Mouse (Mus musculus) CH12.LX (cell line): ENCODE measurements around the gene Stac. TPM values are rescaled to one million over a fixed set of nuclear protein-coding genes. Genes with fewer than 3 reads are reported as not detected.

Source experiments
- DNase-seq: peaks from one replicate; pipeline ENCODE4 v3.0.0-alpha.2; 2013; ENCODE audit errors: extremely low read depth
- H3K27ac ChIP-seq: 2 replicates; pipeline ENCODE4 v1.5.1; 2012; ENCODE audit warnings: low read depth, mild to moderate bottlenecking, control low read depth, moderate library complexity; ENCODE audit not compliant: insufficient read depth
- H3K27me3 ChIP-seq: replicated peaks from 2 replicates; pipeline ENCODE3; 2012; ENCODE audit warnings: inconsistent platforms
- H3K36me3 ChIP-seq, 2 experiments: replicated peaks in 1 of 2; 2 replicates each; pipeline versions ENCODE3 to v1.6.1; 2012; ENCODE audit warnings: inconsistent platforms in 1 of 2, low read length in 1 of 2, mild to moderate bottlenecking in 1 of 2, mixed read lengths in 1 of 2, moderate library complexity in 1 of 2; ENCODE audit not compliant: control insufficient read depth in 1 of 2, insufficient read depth in 1 of 2
- H3K4me1 ChIP-seq, 2 experiments: 2 replicates each; pipeline ENCODE4 v1.6.1; 2012; ENCODE audit warnings: inconsistent platforms in 1 of 2, moderate library complexity in 1 of 2; ENCODE audit not compliant: insufficient read depth in 2 of 2, control insufficient read depth in 1 of 2
- H3K4me2 ChIP-seq: 2 replicates; pipeline ENCODE4 v1.6.1; 2012; ENCODE audit warnings: low read depth, mild to moderate bottlenecking, control low read depth; ENCODE audit not compliant: poor library complexity, insufficient read depth, severe bottlenecking
- H3K4me3 ChIP-seq, 3 experiments: fragments of 150-350 bp in 1 of 3; sonication (generic) in 1 of 3; replicated peaks in 1 of 3; 2 replicates each; pipeline versions ENCODE3 to v1.5.1; 2011 to 2012; ENCODE audit warnings: low read depth in 2 of 3, low read length in 2 of 3, mild to moderate bottlenecking in 2 of 3, moderate library complexity in 2 of 3, control low read depth in 1 of 3, improper control_type of control experiment in 1 of 3, inconsistent platforms in 1 of 3, mixed read lengths in 1 of 3; ENCODE audit not compliant: poor library complexity in 1 of 3
- H3K79me2 ChIP-seq: replicated peaks from 2 replicates; pipeline ENCODE4 v1.6.1; 2012; ENCODE audit warnings: mild to moderate bottlenecking, moderate library complexity; ENCODE audit not compliant: control insufficient read depth, poor library complexity, insufficient read depth, severe bottlenecking; ENCODE audit errors: extremely low read depth
- H3K9ac ChIP-seq: 2 replicates; pipeline ENCODE4 v1.6.1; 2012; ENCODE audit warnings: low read depth, mild to moderate bottlenecking, control low read depth, moderate library complexity; ENCODE audit not compliant: insufficient read depth
- H3K9me3 ChIP-seq: replicated peaks from 2 replicates; pipeline ENCODE3; 2012; ENCODE audit warnings: low read length, inconsistent platforms, mixed read lengths
- CHD1 ChIP-seq: IDR thresholded peaks from 2 replicates; pipeline ENCODE4 v1.6.1; 2012; ENCODE audit warnings: low read depth, low read length, improper control_type of control experiment, inconsistent platforms
- CHD2 ChIP-seq: IDR thresholded peaks from 2 replicates; pipeline ENCODE4 v1.6.1; 2011; ENCODE audit warnings: low read length, improper control_type of control experiment
- CTCF ChIP-seq, 2 experiments: IDR thresholded peaks in 1 of 2; conservative IDR thresholded peaks in 1 of 2; 2 replicates each; pipeline ENCODE4 v1.5.1; 2011 to 2012; ENCODE audit warnings: low read depth in 2 of 2, low read length in 2 of 2, improper control_type of control experiment in 1 of 2, inconsistent platforms in 1 of 2, mild to moderate bottlenecking in 1 of 2, moderate library complexity in 1 of 2
- E2F4 ChIP-seq: IDR thresholded peaks from 2 replicates; pipeline ENCODE4 v1.6.1; 2011; ENCODE audit warnings: low read depth, low read length, improper control_type of control experiment; ENCODE audit not compliant: insufficient replicate concordance
- ETS1 ChIP-seq: conservative IDR thresholded peaks from 2 replicates; pipeline ENCODE4 v1.6.1; 2012; ENCODE audit warnings: low read depth, mild to moderate bottlenecking, inconsistent platforms, low read length, improper control_type of control experiment, moderate library complexity
- GABPA ChIP-seq: IDR thresholded peaks from 2 replicates; pipeline ENCODE4 v1.6.1; 2012; ENCODE audit warnings: low read depth, low read length, improper control_type of control experiment, inconsistent platforms; ENCODE audit not compliant: insufficient replicate concordance
- IRF4 ChIP-seq: IDR thresholded peaks from 2 replicates; pipeline ENCODE4 v1.6.1; 2014; ENCODE audit warnings: low read depth, mild to moderate bottlenecking, inconsistent platforms, low read length, improper control_type of control experiment
- JUN ChIP-seq: IDR thresholded peaks from 2 replicates; pipeline ENCODE4 v1.6.1; 2011; ENCODE audit warnings: low read depth, mild to moderate bottlenecking, low read length, improper control_type of control experiment, moderate library complexity; ENCODE audit not compliant: insufficient read depth
- JUND ChIP-seq: conservative IDR thresholded peaks from 2 replicates; pipeline ENCODE4 v1.6.1; 2011; ENCODE audit warnings: low read depth, low read length, improper control_type of control experiment
- KAT2A ChIP-seq: IDR thresholded peaks from 2 replicates; pipeline ENCODE4 v1.6.1; 2012; ENCODE audit warnings: low read length, improper control_type of control experiment, inconsistent platforms; ENCODE audit not compliant: insufficient replicate concordance
- MAFK ChIP-seq: IDR thresholded peaks from 2 replicates; pipeline ENCODE4 v1.6.1; 2011; ENCODE audit warnings: low read length, improper control_type of control experiment; ENCODE audit not compliant: insufficient replicate concordance
- MEF2A ChIP-seq: IDR thresholded peaks from 2 replicates; pipeline ENCODE4 v1.6.1; 2014; ENCODE audit warnings: low read depth, mild to moderate bottlenecking, inconsistent platforms, low read length, improper control_type of control experiment, borderline replicate concordance
- MYC ChIP-seq: IDR thresholded peaks from 2 replicates; pipeline ENCODE4 v1.6.1; 2011; ENCODE audit warnings: low read depth, mild to moderate bottlenecking, improper control_type of control experiment, low read length
- NELFE ChIP-seq: IDR thresholded peaks from 2 replicates; pipeline ENCODE4 v1.6.1; 2011; ENCODE audit warnings: low read depth, low read length, improper control_type of control experiment
- PAX5 ChIP-seq: IDR thresholded peaks from 2 replicates; pipeline ENCODE4 v1.6.1; 2012; ENCODE audit warnings: low read length, inconsistent platforms, mixed read lengths
- POLR2AphosphoS2 ChIP-seq: IDR thresholded peaks from 2 replicates; pipeline ENCODE4 v1.6.1; 2011; ENCODE audit warnings: low read depth, low read length, improper control_type of control experiment
- RCOR1 ChIP-seq: conservative IDR thresholded peaks from 2 replicates; pipeline ENCODE4 v1.6.1; 2012; ENCODE audit warnings: low read depth, mild to moderate bottlenecking, inconsistent platforms, low read length, improper control_type of control experiment
- SIN3A ChIP-seq: IDR thresholded peaks from 2 replicates; pipeline ENCODE4 v1.6.1; 2012; ENCODE audit warnings: low read length, improper control_type of control experiment, inconsistent platforms
- SMC3 ChIP-seq: IDR thresholded peaks from 2 replicates; pipeline ENCODE4 v1.6.1; 2011; ENCODE audit warnings: low read depth, low read length, improper control_type of control experiment
- TCF12 ChIP-seq: IDR thresholded peaks from 2 replicates; pipeline ENCODE4 v1.6.1; 2014; ENCODE audit warnings: low read depth, mild to moderate bottlenecking, inconsistent platforms, low read length, improper control_type of control experiment
- UBTF ChIP-seq: IDR thresholded peaks from 2 replicates; pipeline ENCODE4 v1.6.1; 2012; ENCODE audit warnings: low read depth, mild to moderate bottlenecking, inconsistent platforms, low read length, improper control_type of control experiment, moderate library complexity
- USF1 ChIP-seq: IDR thresholded peaks from 2 replicates; pipeline ENCODE4 v1.6.1; 2014; ENCODE audit warnings: low read depth, mild to moderate bottlenecking, inconsistent platforms, low read length, improper control_type of control experiment
- ZC3H11A ChIP-seq: IDR thresholded peaks from 2 replicates; pipeline ENCODE4 v1.6.1; 2012; ENCODE audit warnings: low read depth, mild to moderate bottlenecking, inconsistent platforms, low read length, improper control_type of control experiment
- ZKSCAN1 ChIP-seq: IDR thresholded peaks from 2 replicates; pipeline ENCODE4 v1.6.1; 2012; ENCODE audit warnings: low read depth, inconsistent platforms, low read length, improper control_type of control experiment, borderline replicate concordance
- ZNF384 ChIP-seq: IDR thresholded peaks from 2 replicates; pipeline ENCODE4 v1.6.1; 2012; ENCODE audit warnings: low read depth, low read length, improper control_type of control experiment, inconsistent platforms
- dilution Hi-C: fragments of 300-500 bp; cut with MboI; formaldehyde crosslinking; loops from 2 replicates; pipeline ENCODE4 v1.14.3; 2020; ENCODE audit warnings: low sequenced_read_pairs; ENCODE audit not compliant: extremely low pct_unique_long_range_greater_than_20kb, extremely low pct_ligation_motif_present
- in situ Hi-C: fragments of 300-500 bp; cut with MboI; formaldehyde crosslinking; loops from 3 replicates; pipeline ENCODE4 v1.14.3; 2019; ENCODE audit warnings: low sequenced_read_pairs, low pct_ligation_motif_present, low pct_unique_long_range_greater_than_20kb, mixed read lengths
- polyA plus RNA-seq: library from polyadenylated mRNA; unstranded; fragments of >175 nt; gene quantifications from 2 replicates; pipeline ENCODE4 v1.2.1, GENCODE M21; 2012; ENCODE audit warnings: low read depth; ENCODE audit not compliant: insufficient read length
- total RNA-seq, 2 experiments: library from RNA; depleted of rRNA; stranded (reverse); fragments of 300-350 nt in 1 of 2; fragments of >200 nt in 1 of 2; gene quantifications; 2 replicates each; pipeline ENCODE4 v1.2.3; 2012 to 2014

Stac gene
- total and polyA plus RNA-seq, 3 experiments = not detected

DNA sequence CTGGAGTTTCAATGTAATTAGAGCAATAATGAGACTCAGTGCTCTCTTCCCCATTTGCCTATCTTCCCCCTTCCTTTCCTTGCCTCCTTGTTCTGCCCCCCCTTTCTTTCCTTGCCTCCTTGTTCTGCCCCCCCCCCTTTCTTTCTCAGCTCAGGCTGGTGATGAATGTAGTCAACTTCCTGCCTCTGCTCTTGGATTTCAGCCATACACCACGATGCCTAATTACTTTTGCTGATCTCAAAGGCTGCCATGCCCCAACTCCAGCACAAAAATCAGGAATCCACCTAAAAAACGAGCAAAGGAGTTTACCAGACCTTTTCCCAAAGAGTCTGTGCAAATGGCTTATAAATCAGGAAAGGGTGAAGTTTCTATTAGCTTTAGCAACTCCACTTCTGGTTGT, 10.6 kb downstream of the Stac start:
- Histone ChIP-seq H3K9me3 (peaks cover 54% of the 10 kb centered on the region), H3K4me3 (no peak overlapping the region), H3K4me1 (no peaks in the 10 kb centered on the region), H3K36me3 (no peaks in the 10 kb centered on the region), H3K27ac (no peak overlapping the region), H3K27me3 (no peaks in the 10 kb centered on the region), H3K9ac (no peak overlapping the region), H3K79me2 (no peaks in the 10 kb centered on the region), H3K4me2 (no peak overlapping the region)
- no peak for DNase-seq
- in situ Hi-C loops (no loop called here), dilution Hi-C loops (no loop called here)
- TF ChIP-seq ZKSCAN1 (no peak), JUND (no peak), UBTF (no peak), USF1 (no peak), SIN3A (no peak), ZC3H11A (no peak), ETS1 (no peak), POLR2AphosphoS2 (no peak), JUN (no peak), E2F4 (no peak), NELFE (no peak), PAX5 (no peak), GABPA (no peak), IRF4 (no peak), SMC3 (no peak), ZNF384 (no peak), MAFK (no peak), TCF12 (no peak), KAT2A (no peak)

DNA sequence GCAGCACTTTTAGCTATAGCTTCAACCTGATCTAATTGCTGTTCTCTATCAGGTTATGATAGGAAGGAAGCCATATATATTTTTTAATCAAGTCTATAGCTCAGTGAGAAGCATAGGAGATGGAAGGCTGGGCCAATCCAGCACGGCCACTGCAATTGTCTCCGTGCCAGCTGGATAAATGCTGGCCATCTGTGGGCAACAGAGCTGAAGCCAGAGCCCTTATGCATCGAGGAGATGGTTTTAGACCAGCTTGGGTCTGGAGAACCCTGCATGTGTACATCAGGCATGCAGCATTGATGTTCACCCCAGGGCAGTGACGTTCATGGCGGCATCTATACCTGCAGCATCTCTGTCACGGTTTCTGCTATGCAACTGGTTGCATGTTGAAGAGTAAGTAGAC, 20.3 kb downstream of the Stac start:
- TF ChIP-seq ZNF384 = no peak
- TF ChIP-seq CTCF (conservative IDR thresholded peaks at IDR 0.05 in 1 of 2, IDR thresholded peaks at IDR 0.05 in 1 of 2; ENCODE audit: low read depth in 2 of 2, low read length in 2 of 2) = no peak
- TF ChIP-seq CHD1 = no peak
- no peak for TF ChIP-seq MAFK
- TF ChIP-seq MYC = no peak
- TF ChIP-seq ZC3H11A = no peak
- TF ChIP-seq KAT2A = no peak
- TF ChIP-seq PAX5 = no peak
- TF ChIP-seq USF1 = no peak
- TF ChIP-seq MEF2A = no peak
- no peak for TF ChIP-seq RCOR1
- TF ChIP-seq UBTF = no peak
- no peak for TF ChIP-seq E2F4
- TF ChIP-seq CHD2 = no peak
- TF ChIP-seq SIN3A = no peak
- TF ChIP-seq, all 38 proteins: peak for 0
- no peak overlapping the region for H3K4me2 ChIP-seq
- no peak for DNase-seq
- H3K36me3 ChIP-seq = no peaks in the 10 kb centered on the region
- no peak overlapping the region for H3K27ac ChIP-seq
- dilution Hi-C loops = no loop called here
- no peak overlapping the region for H3K4me3 ChIP-seq
- no peaks in the 10 kb centered on the region for H3K79me2 ChIP-seq
- peaks cover 42% of the 10 kb centered on the region for H3K9me3 ChIP-seq
- in situ Hi-C loops = no loop called here
- H3K4me1 ChIP-seq = no peaks in the 10 kb centered on the region
- H3K27me3 ChIP-seq = no peaks in the 10 kb centered on the region
- no peak overlapping the region for H3K9ac ChIP-seq
